Mouse (Mus musculus): ENCODE data around the gene Pcsk2.

Pcsk2 gene

GRCm38 (mm10) chr2:143739475-143740226 is 193.7 kb downstream of the Pcsk2 start:
- DNase-seq, result no peak

- no peak for DNase-seq
Observed at GRCm38 (mm10) chr2:143742436-143742835, 196.5 kb downstream of the Pcsk2 start.

GRCm38 (mm10) chr2:143743081-143743480 is 197.1 kb downstream of the Pcsk2 start:
- peak; percentile 5 for DNase-seq

- DNase-seq, result no peak
Observed at GRCm38 (mm10) chr2:143752051-143752788, 206.3 kb downstream of the Pcsk2 start.

GRCm38 (mm10) chr2:143776448-143776847 is 230.5 kb downstream of the Pcsk2 start:
- DNase-seq, result peak; percentile 11

GRCm38 (mm10) chr2:143780310-143780709 is 234.4 kb downstream of the Pcsk2 start:
- no peak for DNase-seq

GRCm38 (mm10) chr2:143789911-143790310 is 244.0 kb downstream of the Pcsk2 start:
- DNase-seq, result no peak

GRCm38 (mm10) chr2:143795858-143796257 is 249.9 kb downstream of the Pcsk2 start:
- DNase-seq, result no peak

GRCm38 (mm10) chr2:143796335-143797013 is 250.5 kb downstream of the Pcsk2 start:
- no peak for DNase-seq

- no peak for DNase-seq
Observed at GRCm38 (mm10) chr2:143801097-143801496, 255.1 kb downstream of the Pcsk2 start.

GRCm38 (mm10) chr2:143806140-143806923 is 260.4 kb downstream of the Pcsk2 start:
- DNase-seq, result peak; percentile 58

- peak; percentile 73 for DNase-seq
Observed at GRCm38 (mm10) chr2:143806924-143807664, 261.1 kb downstream of the Pcsk2 start.

GRCm38 (mm10) chr2:143808789-143809188 is 262.8 kb downstream of the Pcsk2 start:
- DNase-seq, result peak; percentile 17

GRCm38 (mm10) chr2:143812262-143812661 is 266.3 kb downstream of the Pcsk2 start:
- no peak for DNase-seq

- DNase-seq, result no peak
Observed at GRCm38 (mm10) chr2:143813461-143813860, 267.5 kb downstream of the Pcsk2 start.

GRCm38 (mm10) chr2:143831645-143832044 is 285.7 kb downstream of the Pcsk2 start:
- no peak for DNase-seq

- DNase-seq, result no peak
Observed at GRCm38 (mm10) chr2:143832721-143833120, 286.8 kb downstream of the Pcsk2 start.

- no peak for DNase-seq
Observed at GRCm38 (mm10) chr2:143834082-143834481, 288.1 kb downstream of the Pcsk2 start.

GRCm38 (mm10) chr2:143835820-143836219 is 289.9 kb downstream of the Pcsk2 start:
- no peak for DNase-seq

GRCm38 (mm10) chr2:143837291-143837701 is 291.3 kb downstream of the Pcsk2 start:
- peak; percentile 85 for DNase-seq

- DNase-seq, result peak; percentile 75
Observed at GRCm38 (mm10) chr2:143838698-143839097, 292.7 kb downstream of the Pcsk2 start.

GRCm38 (mm10) chr2:143839458-143839857 is 293.5 kb downstream of the Pcsk2 start:
- DNase-seq, result no peak

Data from lung, postnatal 10 days (tissue).